Mouse (Mus musculus) R1 (cell line): ENCODE results near the gene Msh6.
A peak's percentile ranks its signal among the peaks of the same experiment; 100 is the strongest.
"Not testable (repeated sequence)": the region's sequence is repeated elsewhere in the genome, so short reads cannot be mapped to it uniquely, and the experiment has no call there.

Source experiments
- DNase-seq: peaks from one replicate; pipeline ENCODE4 v3.0.0-alpha.2; 2018; ENCODE audit warnings: low read depth, low spot score

The Msh6 gene

GRCm38 (mm10) chr17:87979696-87980095 is 4.8 kb downstream of the Msh6 start:
- DNase-seq = not testable (repeated sequence)

GRCm38 (mm10) chr17:87982112-87982511 is 7.2 kb downstream of the Msh6 start:
- DNase-seq = peak; percentile 62

DNA sequence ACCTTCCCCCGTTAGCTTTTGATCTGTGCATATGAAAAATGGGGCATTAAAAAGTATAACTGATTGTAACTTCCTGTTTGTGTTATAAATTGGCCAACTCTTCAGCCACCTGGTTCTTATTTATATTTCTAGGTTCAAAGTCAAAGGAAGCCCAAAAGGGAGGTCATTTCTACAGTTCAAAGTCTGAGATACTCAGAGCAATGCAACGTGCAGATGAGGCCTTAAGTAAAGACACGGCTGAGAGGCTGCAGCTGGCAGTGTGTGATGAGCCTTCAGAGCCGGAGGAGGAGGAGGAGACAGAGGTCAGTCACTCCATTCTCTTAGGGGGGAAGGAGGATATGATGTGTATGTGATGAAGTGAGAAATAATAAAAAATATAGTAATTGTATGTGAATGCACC is 8.5 kb downstream of the Msh6 start:
- DNase-seq = no peak

DNA sequence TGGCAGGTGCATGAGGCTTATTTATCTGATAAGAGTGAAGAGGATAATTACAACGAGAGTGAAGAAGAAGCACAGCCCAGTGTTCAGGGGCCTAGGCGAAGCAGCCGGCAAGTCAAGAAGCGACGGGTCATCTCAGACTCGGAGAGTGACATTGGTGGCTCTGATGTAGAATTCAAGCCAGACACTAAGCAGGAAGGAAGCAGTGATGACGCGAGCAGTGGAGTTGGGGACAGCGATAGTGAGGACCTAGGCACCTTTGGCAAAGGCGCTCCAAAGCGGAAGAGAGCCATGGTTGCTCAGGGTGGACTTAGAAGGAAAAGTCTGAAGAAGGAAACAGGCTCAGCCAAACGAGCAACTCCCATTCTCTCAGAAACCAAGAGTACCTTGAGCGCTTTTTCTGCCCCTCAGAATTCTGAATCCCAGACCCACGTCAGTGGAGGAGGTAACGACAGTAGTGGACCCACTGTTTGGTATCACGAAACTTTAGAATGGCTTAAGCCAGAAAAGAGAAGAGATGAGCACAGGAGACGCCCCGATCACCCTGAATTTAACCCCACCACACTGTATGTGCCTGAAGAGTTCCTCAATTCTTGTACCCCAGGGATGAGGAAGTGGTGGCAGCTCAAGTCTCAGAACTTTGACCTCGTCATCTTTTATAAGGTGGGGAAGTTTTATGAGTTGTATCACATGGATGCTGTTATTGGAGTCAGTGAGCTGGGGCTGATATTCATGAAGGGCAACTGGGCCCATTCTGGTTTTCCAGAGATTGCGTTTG is 9.8 kb downstream of the Msh6 start:
- DNase-seq = no peak

- no peak for DNase-seq
Measured at GRCm38 (mm10) chr17:87985916-87986315, 11.1 kb downstream of the Msh6 start.

GRCm38 (mm10) chr17:87987507-87987906 is 12.6 kb downstream of the Msh6 start:
- DNase-seq = no peak

- no peak for DNase-seq
Measured at GRCm38 (mm10) chr17:87992154-87992553, 17.3 kb downstream of the Msh6 start.

- DNase-seq = no peak
Measured at GRCm38 (mm10) chr17:87993338-87993737, 18.5 kb downstream of the Msh6 start.

DNA sequence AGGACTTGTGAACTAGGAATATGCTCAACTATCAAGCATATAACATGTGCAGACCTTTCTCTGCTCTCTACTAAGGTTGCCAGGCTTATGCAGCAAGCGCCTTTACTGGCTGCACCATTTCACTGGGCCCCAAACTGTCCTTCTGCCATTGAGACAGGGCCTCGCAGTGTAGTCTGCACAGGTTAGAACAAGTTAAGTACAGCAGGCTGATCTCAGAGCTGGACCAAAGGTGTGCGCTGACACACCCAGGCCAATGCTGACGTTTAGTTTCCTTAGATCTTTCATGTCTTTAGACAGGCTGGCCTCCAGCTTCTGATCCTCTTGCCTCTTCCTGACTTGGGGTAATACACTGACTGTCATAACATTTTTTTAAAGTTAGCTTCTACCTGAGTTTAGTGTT is 22.9 kb downstream of the Msh6 start:
- no peak for DNase-seq

- DNase-seq = no peak
Measured at GRCm38 (mm10) chr17:88004892-88005291, 30.0 kb downstream of the Msh6 start.

DNA sequence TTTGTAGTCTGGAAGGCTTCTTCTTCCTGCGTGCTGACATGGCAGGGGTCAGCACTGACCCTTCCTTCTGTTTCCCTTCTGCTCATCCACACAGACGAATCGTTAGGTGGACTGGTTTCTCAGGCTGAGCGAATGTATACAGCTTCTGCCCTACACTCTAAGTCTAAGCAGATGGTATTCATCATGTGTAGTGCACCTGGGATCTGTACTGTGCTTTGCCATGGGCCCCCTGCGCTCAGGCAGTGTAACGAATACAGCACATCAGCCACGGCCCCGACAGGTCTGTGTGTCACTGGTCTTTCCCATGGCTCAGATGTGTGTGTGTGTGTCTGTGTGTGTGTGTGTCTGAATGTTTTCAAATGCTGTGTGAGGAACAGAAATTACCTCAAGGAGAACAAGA is 32.1 kb downstream of the Msh6 start:
- DNase-seq = no peak

- no peak for DNase-seq
Measured at GRCm38 (mm10) chr17:88014456-88014855, 39.6 kb downstream of the Msh6 start.

GRCm38 (mm10) chr17:88016027-88016426 is 41.2 kb downstream of the Msh6 start:
- DNase-seq = peak; percentile 54

DNA sequence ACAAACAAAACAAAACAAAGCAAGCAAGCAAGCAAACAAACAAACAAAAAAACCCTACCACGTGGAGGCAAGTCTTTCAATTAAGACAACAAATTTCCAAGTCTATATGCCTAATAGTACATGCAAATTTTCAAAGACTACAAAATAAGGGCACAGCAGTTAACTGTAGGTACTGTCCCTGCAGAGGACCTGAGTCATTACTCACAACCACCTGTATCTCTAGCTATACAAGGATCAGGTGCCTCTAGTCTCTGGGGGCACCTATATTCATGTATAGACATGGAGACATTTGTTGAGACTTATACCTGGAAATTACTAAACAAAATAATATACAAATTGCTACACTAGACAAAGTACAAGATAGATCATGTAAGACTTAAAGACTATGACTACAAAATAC is 49.1 kb downstream of the Msh6 start:
- no peak for DNase-seq

- peak; percentile 51 for DNase-seq
Measured at GRCm38 (mm10) chr17:88025227-88025626, 50.4 kb downstream of the Msh6 start.

DNA sequence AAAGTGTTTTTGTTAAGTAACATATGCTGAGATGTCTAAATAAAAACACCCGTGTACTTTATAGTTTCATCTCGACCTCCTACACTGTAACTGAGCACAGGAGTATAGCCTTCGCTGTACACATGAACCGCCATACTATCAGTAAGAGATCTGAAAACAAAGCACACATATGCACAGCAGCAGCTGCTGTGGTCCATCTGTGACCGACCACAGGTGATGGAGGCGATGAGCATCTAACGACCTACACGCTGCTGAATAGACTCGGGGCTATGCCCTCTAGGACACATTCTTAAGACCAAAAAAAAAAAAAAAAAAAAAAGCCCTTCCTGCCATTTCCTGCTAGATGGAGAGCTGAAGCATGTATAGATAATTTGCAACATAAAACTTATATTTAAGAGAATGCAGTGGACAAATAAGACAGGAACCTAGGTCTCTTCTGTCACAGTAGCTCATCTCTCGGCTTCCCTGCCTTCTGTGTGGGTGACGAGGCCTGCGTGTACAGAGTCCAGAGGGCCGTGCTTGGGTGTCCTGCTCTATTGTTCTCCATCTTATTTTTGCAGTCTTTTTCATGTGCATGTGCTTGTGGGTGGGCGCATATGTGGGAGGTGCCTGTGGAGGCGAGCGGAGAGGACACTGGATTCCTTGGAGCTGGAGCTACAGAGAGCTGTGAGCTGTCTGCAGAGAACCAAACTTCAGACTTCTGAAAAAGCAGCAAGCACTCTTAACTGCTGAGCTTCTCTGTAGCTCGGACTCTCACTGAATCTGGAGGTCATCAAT is 54.5 kb downstream of the Msh6 start:
- no peak for DNase-seq

DNA sequence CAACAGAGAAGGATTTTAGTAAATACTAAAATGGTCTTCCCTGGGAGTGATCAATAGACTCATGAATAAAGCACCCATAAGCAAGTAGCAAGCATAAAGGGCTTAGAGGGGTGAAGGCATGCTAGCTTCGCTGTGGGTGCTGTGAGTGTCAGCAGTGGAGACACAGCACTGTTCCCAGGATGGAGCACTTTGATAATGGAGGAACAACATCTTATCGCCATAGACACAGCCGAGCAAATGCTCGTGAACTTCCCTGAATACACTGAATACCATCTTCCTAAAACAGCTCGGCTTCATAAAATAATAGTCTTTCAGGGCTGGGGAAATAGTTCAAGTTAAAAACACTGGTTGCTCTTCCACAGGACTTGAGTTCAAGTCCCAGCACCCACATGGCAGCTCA is 56.9 kb downstream of the Msh6 start:
- DNase-seq = no peak

GRCm38 (mm10) chr17:88034418-88034817 is 59.6 kb downstream of the Msh6 start:
- DNase-seq = no peak
